Mouse (Mus musculus) CH12.LX (cell line): ENCODE measurements around the gene Glb1l3.

Source experiments
- BHLHE40 ChIP-seq: IDR thresholded peaks from 2 replicates; pipeline ENCODE4 v1.6.1; 2011; ENCODE audit warnings: mild to moderate bottlenecking, low read depth, low read length, improper control_type of control experiment
- CTCF ChIP-seq, 2 experiments: IDR thresholded peaks in 1 of 2; conservative IDR thresholded peaks in 1 of 2; 2 replicates each; pipeline ENCODE4 v1.5.1; 2011 to 2012; ENCODE audit warnings: low read depth in 2 of 2, low read length in 2 of 2, improper control_type of control experiment in 1 of 2, inconsistent platforms in 1 of 2, mild to moderate bottlenecking in 1 of 2, moderate library complexity in 1 of 2
- E2F4 ChIP-seq: IDR thresholded peaks from 2 replicates; pipeline ENCODE4 v1.6.1; 2011; ENCODE audit warnings: low read depth, low read length, improper control_type of control experiment; ENCODE audit not compliant: insufficient replicate concordance
- ELF1 ChIP-seq: IDR thresholded peaks from 2 replicates; pipeline ENCODE4 v1.6.1; 2014; ENCODE audit warnings: low read depth, mild to moderate bottlenecking, inconsistent platforms, low read length, improper control_type of control experiment
- EP300 ChIP-seq: IDR thresholded peaks from 2 replicates; pipeline ENCODE4 v1.6.1; 2011; ENCODE audit warnings: low read length, improper control_type of control experiment
- ETS1 ChIP-seq: conservative IDR thresholded peaks from 2 replicates; pipeline ENCODE4 v1.6.1; 2012; ENCODE audit warnings: low read depth, mild to moderate bottlenecking, inconsistent platforms, low read length, improper control_type of control experiment, moderate library complexity
- MAFK ChIP-seq: IDR thresholded peaks from 2 replicates; pipeline ENCODE4 v1.6.1; 2011; ENCODE audit warnings: low read length, improper control_type of control experiment; ENCODE audit not compliant: insufficient replicate concordance
- MAZ ChIP-seq: IDR thresholded peaks from 2 replicates; pipeline ENCODE4 v1.6.1; 2012; ENCODE audit warnings: low read depth, mild to moderate bottlenecking, inconsistent platforms, low read length, improper control_type of control experiment, moderate library complexity
- POLR2AphosphoS2 ChIP-seq: IDR thresholded peaks from 2 replicates; pipeline ENCODE4 v1.6.1; 2011; ENCODE audit warnings: low read depth, low read length, improper control_type of control experiment
- USF1 ChIP-seq: IDR thresholded peaks from 2 replicates; pipeline ENCODE4 v1.6.1; 2014; ENCODE audit warnings: low read depth, mild to moderate bottlenecking, inconsistent platforms, low read length, improper control_type of control experiment

DNA sequence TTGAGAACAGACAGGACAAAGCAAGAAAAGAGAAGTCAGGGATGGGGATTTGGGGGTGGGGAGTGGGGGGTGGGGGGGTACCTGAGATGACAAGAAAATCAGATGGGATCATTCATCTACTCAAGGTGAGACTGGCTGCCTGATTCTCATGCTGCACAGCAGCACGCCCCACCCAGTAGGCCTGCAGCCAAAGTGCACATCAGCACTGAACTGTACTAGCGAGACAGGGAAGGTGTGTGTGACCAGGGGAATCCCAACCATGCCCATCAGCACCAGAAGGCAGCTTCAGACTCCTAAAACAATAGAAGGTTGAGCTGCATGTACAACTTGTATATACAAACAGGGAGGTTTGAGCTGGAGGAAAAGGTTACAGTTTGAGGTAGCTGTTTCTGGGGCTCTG is 85.0 kb downstream of the Glb1l3 start:
- TF ChIP-seq BHLHE40 (no peak), ELF1 (no peak), USF1 (no peak), EP300 (no peak), POLR2AphosphoS2 (no peak), MAZ (no peak), MAFK (no peak), ETS1 (no peak), CTCF (conservative IDR thresholded peaks at IDR 0.05 in 1 of 2, IDR thresholded peaks at IDR 0.05 in 1 of 2; ENCODE audit: low read depth in 2 of 2, low read length in 2 of 2) (no peak), E2F4 (no peak)
